Mouse (Mus musculus) liver, embryonic 14.5 days (tissue): ENCODE results near the gene Nr1h4. TPM values are rescaled to one million over a fixed set of nuclear protein-coding genes. Genes with fewer than 3 reads are reported as not detected.

Experiments
- ATAC-seq: fragments of 200-750 bp; cut with Nextera tagmentation; 2 replicates; pipeline ENCODE4 v1.8.0; 2017; ENCODE audit warnings: moderate number of reproducible peaks, mild to moderate bottlenecking, moderate library complexity; ENCODE audit not compliant: insufficient read depth
- DNase-seq, 3 experiments: peaks; one replicate each; pipeline ENCODE4 v3.0.0-alpha.2; 2012 to 2013; ENCODE audit warnings: low read depth in 3 of 3, low spot score in 3 of 3
- H3K27ac ChIP-seq: fragments of 300-500 bp; sonication (generic); 2 replicates; pipeline ENCODE4 v1.5.1; 2014; ENCODE audit warnings: moderate library complexity, mild to moderate bottlenecking, control low read depth, inconsistent platforms
- H3K27me3 ChIP-seq: fragments of 300-500 bp; sonication (generic); 2 replicates; pipeline ENCODE4 v1.6.1; 2014; ENCODE audit warnings: mild to moderate bottlenecking, low read length, moderate library complexity; ENCODE audit not compliant: control insufficient read depth, insufficient read depth
- H3K36me3 ChIP-seq: fragments of 300-500 bp; sonication (generic); replicated peaks from 2 replicates; pipeline ENCODE4 v1.6.1; 2014; ENCODE audit warnings: low read depth; ENCODE audit not compliant: control insufficient read depth, insufficient read depth
- H3K4me1 ChIP-seq, 2 experiments: fragments of 200-500 bp in 1 of 2; fragments of 300-500 bp in 1 of 2; sonication (generic) in 1 of 2; replicated peaks; 2 replicates each; pipeline ENCODE4 v1.6.1; 2012 to 2014; ENCODE audit warnings: antibody characterized with exemption in 1 of 2, inconsistent platforms in 1 of 2, low read length in 1 of 2; ENCODE audit not compliant: control insufficient read depth in 2 of 2, insufficient read depth in 2 of 2
- H3K4me2 ChIP-seq: fragments of 300-500 bp; sonication (generic); 2 replicates; pipeline ENCODE4 v1.6.1; 2014; ENCODE audit warnings: low read depth, mild to moderate bottlenecking, control low read depth, moderate library complexity
- H3K4me3 ChIP-seq, 2 experiments: fragments of 200-500 bp in 1 of 2; fragments of 300-500 bp in 1 of 2; sonication (generic) in 1 of 2; 2 replicates each; pipeline ENCODE4 v1.5.1; 2012 to 2014; ENCODE audit warnings: low read depth in 2 of 2, low read length in 2 of 2, mild to moderate bottlenecking in 2 of 2, control low read depth in 1 of 2, inconsistent platforms in 1 of 2, moderate library complexity in 1 of 2; ENCODE audit not compliant: insufficient read depth in 1 of 2
- H3K9ac ChIP-seq: fragments of 300-500 bp; sonication (generic); replicated peaks from 2 replicates; pipeline ENCODE4 v1.6.1; 2014; ENCODE audit warnings: mild to moderate bottlenecking, control low read depth, moderate library complexity
- H3K9me3 ChIP-seq: fragments of 300-500 bp; sonication (generic); 2 replicates; pipeline ENCODE4 v1.6.1; 2016; ENCODE audit warnings: low read length, mixed read lengths; ENCODE audit not compliant: control insufficient read depth
- CTCF ChIP-seq: IDR thresholded peaks from 2 replicates; pipeline ENCODE4 v1.5.1; 2016; ENCODE audit warnings: antibody characterized with exemption, low read depth, control low read depth
- EP300 ChIP-seq: IDR thresholded peaks from 2 replicates; pipeline ENCODE4 v1.6.1; 2016; ENCODE audit warnings: antibody characterized with exemption, low read depth
- WGBS: fragments of 180-500 bp; shearing (Covaris S2); extraction: QIAGEN DNeasy Blood & Tissue Kit; methylation state at CpG from one replicate; pipeline ENCODE4 v1.1.7; 2014; ENCODE audit not compliant: insufficient replicate concordance; 5-methylcytosine and 5-hydroxymethylcytosine counted together
- polyA plus RNA-seq, 2 experiments: library from polyadenylated mRNA; depleted of rRNA in 1 of 2; stranded (reverse) in 1 of 2; unstranded in 1 of 2; fragments of >200 nt; fragmentation: Nextera tagmentation in 1 of 2; extraction: Ambion mirVana in 1 of 2; gene quantifications; 2 replicates each; pipeline versions ENCODE4 v1.2.1 to v1.2.3; 2012 to 2014

The Nr1h4 gene
- polyA plus RNA-seq, 2 experiments, result 2.9 to 3.9 TPM

GRCm38 (mm10) chr10:89506479-89506878, 26.9 kb downstream of the Nr1h4 start:
- ATAC-seq (no peak), DNase-seq (no peak)
- H3K4me1 ChIP-seq, result peaks cover 0 to 3% of the 10 kb centered on the region in 2 experiments; a peak in 1 of 4 replicates
- H3K27ac ChIP-seq, result no peak overlapping the region
- H3K9me3 ChIP-seq, result no peaks in the 10 kb centered on the region
- TF ChIP-seq CTCF (no peak), EP300 (no peak)
- no peak overlapping the region for H3K9ac ChIP-seq
- no peak overlapping the region for H3K4me2 ChIP-seq
- no peaks in the 10 kb centered on the region for H3K27me3 ChIP-seq
- H3K4me3 ChIP-seq, result no peak overlapping the region
- WGBS, result 68% methylated on average over 9 of the region's 9 CpGs
- H3K36me3 ChIP-seq, result no peaks in the 10 kb centered on the region

- DNase-seq, result no peak
- 79% methylated on average over 5 of the region's 5 CpGs for WGBS
- Histone ChIP-seq H3K4me3 (no peak overlapping the region), H3K9me3 (no peaks in the 10 kb centered on the region), H3K27me3 (no peaks in the 10 kb centered on the region), H3K4me1 (peaks cover 0 to 3% of the 10 kb centered on the region in 2 experiments; a peak in 1 of 4 replicates), H3K4me2 (no peak overlapping the region), H3K27ac (no peak overlapping the region), H3K9ac (no peak overlapping the region), H3K36me3 (no peaks in the 10 kb centered on the region)
- ATAC-seq, result no peak
- no peak for TF ChIP-seq CTCF
These were observed 27.8 kb downstream of the Nr1h4 start for GRCm38 (mm10) chr10:89505592-89505955.

- H3K9ac ChIP-seq, result no peak overlapping the region
- peaks cover 0 to 3% of the 10 kb centered on the region in 2 experiments; a peak in 1 of 4 replicates for H3K4me1 ChIP-seq
- no peak overlapping the region for H3K4me3 ChIP-seq
- no peaks in the 10 kb centered on the region for H3K27me3 ChIP-seq
- H3K36me3 ChIP-seq, result no peaks in the 10 kb centered on the region
- 59% methylated on average over 10 of the region's 10 CpGs for WGBS
- H3K27ac ChIP-seq, result no peak overlapping the region
- DNase-seq (no peak), ATAC-seq (no peak)
- no peaks in the 10 kb centered on the region for H3K9me3 ChIP-seq
- no peak for TF ChIP-seq EP300
- no peak for TF ChIP-seq CTCF
- H3K4me2 ChIP-seq, result no peak overlapping the region
These were observed 28.3 kb downstream of the Nr1h4 start for GRCm38 (mm10) chr10:89504952-89505591.

DNA sequence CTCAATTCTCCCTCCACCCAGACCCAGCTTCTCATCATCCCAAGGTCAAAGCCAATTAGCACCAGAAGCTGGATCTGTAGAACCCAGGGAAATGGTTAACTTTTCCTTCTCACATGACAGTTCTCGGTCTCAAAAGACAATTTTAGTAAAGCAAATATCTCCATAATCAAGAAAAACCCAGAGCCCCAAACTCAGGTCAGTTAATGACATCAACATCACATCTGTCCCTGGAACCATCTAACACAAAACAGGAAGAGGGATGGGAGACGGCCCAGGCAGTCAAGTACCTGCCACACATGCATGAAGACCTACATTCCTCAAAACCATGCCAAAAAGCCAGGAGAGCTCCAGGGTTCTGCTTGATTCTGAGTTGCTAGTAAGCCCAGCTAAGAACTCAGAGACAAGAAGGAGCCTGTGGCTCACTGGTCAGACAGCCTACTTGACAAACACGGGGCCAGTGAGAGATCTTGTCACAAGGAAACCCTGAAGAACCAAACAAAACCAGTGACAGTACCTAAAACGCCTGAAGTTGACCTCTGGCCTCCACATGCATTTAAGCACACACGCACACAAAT, 30.3 kb downstream of the Nr1h4 start:
- no peaks in the 10 kb centered on the region for H3K27me3 ChIP-seq
- H3K4me1 ChIP-seq, result peaks cover 0 to 3% of the 10 kb centered on the region in 2 experiments; a peak in 1 of 4 replicates
- TF ChIP-seq EP300 (no peak), CTCF (no peak)
- no peak overlapping the region for H3K4me3 ChIP-seq
- no peak overlapping the region for H3K4me2 ChIP-seq
- no peaks in the 10 kb centered on the region for H3K36me3 ChIP-seq
- ATAC-seq (no peak), DNase-seq (no peak)
- no peak overlapping the region for H3K27ac ChIP-seq
- no peaks in the 10 kb centered on the region for H3K9me3 ChIP-seq
- 52% methylated on average over 5 of the region's 5 CpGs for WGBS
- no peak overlapping the region for H3K9ac ChIP-seq

- TF ChIP-seq EP300, result no peak
- TF ChIP-seq CTCF, result no peak
- no peak for DNase-seq
- no peaks in the 10 kb centered on the region for H3K9me3 ChIP-seq
- WGBS, result 76% methylated on average over 6 of the region's 6 CpGs
- no peak for ATAC-seq
- no peak overlapping the region for H3K9ac ChIP-seq
- no peak overlapping the region for H3K4me3 ChIP-seq
- H3K4me1 ChIP-seq, result peaks cover 0 to 3% of the 10 kb centered on the region in 2 experiments; a peak in 1 of 4 replicates
- no peak overlapping the region for H3K27ac ChIP-seq
- H3K4me2 ChIP-seq, result no peak overlapping the region
- no peaks in the 10 kb centered on the region for H3K27me3 ChIP-seq
- no peaks in the 10 kb centered on the region for H3K36me3 ChIP-seq
These were observed 31.5 kb downstream of the Nr1h4 start for GRCm38 (mm10) chr10:89501902-89502301.
